8 mouse cellular contexts compared by ENCODE assay signal in genomic region chr1:91459059-91459809, GRCm38 (mm10). TPM values are rescaled to one million over a fixed set of nuclear protein-coding genes. Genes with fewer than 3 reads are reported as not detected.
A peak's percentile ranks its signal among the peaks of the same experiment; 100 is the strongest.
DNase-seq lines count a peak whose midpoint lies in the region; ATAC-seq and TF ChIP-seq lines count a peak whose summit lies in the region.

TSS of gene Per2 (minus strand) at chr1:91459324.

- H3K9me3 ChIP-seq in ES-Bruce4 (replicated peaks; ENCODE audit: control insufficient read depth, insufficient read depth, low read length, poor library complexity, severe bottlenecking) = no peaks in the 10 kb centered on the region
- H3K9me3 ChIP-seq in forebrain, embryonic 12.5 days = no peaks in the 10 kb centered on the region
- no peaks in the 10 kb centered on the region for H3K9me3 ChIP-seq in heart, postnatal 0 days (replicated peaks; ENCODE audit: control insufficient read depth, low read length)
- H3K9me3 ChIP-seq in liver, embryonic 15.5 days (replicated peaks) = no peaks in the 10 kb centered on the region
- no peaks in the 10 kb centered on the region for H3K9me3 ChIP-seq in neural tube, embryonic 11.5 days (ENCODE audit: control insufficient read depth, low read length)
- no peaks in the 10 kb centered on the region for H3K9me3 ChIP-seq in stomach, embryonic 16.5 days (replicated peaks; ENCODE audit: control insufficient read depth, low read length)

- H3K36me3 ChIP-seq in ES-Bruce4 (ENCODE audit: control insufficient read depth, insufficient read depth, low read length, poor library complexity, severe bottlenecking) = no peaks in the 10 kb centered on the region
- no peaks in the 10 kb centered on the region for H3K36me3 ChIP-seq in forebrain, embryonic 12.5 days (replicated peaks)
- no peaks in the 10 kb centered on the region for H3K36me3 ChIP-seq in heart, postnatal 0 days (replicated peaks; ENCODE audit: control insufficient read depth, insufficient read depth, low read length)
- no peaks in the 10 kb centered on the region for H3K36me3 ChIP-seq in liver, embryonic 15.5 days (replicated peaks)
- no peaks in the 10 kb centered on the region for H3K36me3 ChIP-seq in neural tube, embryonic 11.5 days (ENCODE audit: control insufficient read depth, insufficient read depth, low read length)
- H3K36me3 ChIP-seq in stomach, embryonic 16.5 days (ENCODE audit: control insufficient read depth, insufficient read depth, low read length) = no peaks in the 10 kb centered on the region

- peak within 1 kb of the TSS; percentile 62 for H3K4me3 ChIP-seq in ES-Bruce4 (ENCODE audit: low read depth, low read length)
- H3K4me3 ChIP-seq in forebrain, embryonic 12.5 days (replicated peaks) = peak within 1 kb of the TSS; percentile 72
- H3K4me3 ChIP-seq in heart, postnatal 0 days (ENCODE audit: low read depth, low read length) = peak within 1 kb of the TSS; percentile 71
- peak within 1 kb of the TSS; percentile 72 for H3K4me3 ChIP-seq in liver, embryonic 15.5 days (replicated peaks)
- H3K4me3 ChIP-seq in neural tube, embryonic 11.5 days (ENCODE audit: low read depth, low read length) = peak within 1 kb of the TSS; percentile 61
- H3K4me3 ChIP-seq in stomach, embryonic 16.5 days (replicated peaks; ENCODE audit: low read length) = peak within 1 kb of the TSS; percentile 74

- peak; percentile 3 for TF ChIP-seq CTCF in ES-Bruce4 (IDR thresholded peaks at IDR 0.05; ENCODE audit: low read depth, low read length)
- TF ChIP-seq CTCF in heart, postnatal 0 days (IDR thresholded peaks at IDR 0.05; ENCODE audit: low read depth) = peak; percentile 29

- H3K27ac ChIP-seq in ES-Bruce4 (ENCODE audit: insufficient read depth, low read length) = no peak within 1 kb of the TSS
- H3K27ac ChIP-seq in forebrain, embryonic 12.5 days = peak within 1 kb of the TSS; percentile 44
- peak within 1 kb of the TSS; percentile 87 for H3K27ac ChIP-seq in heart, postnatal 0 days (ENCODE audit: low read depth)
- H3K27ac ChIP-seq in liver, embryonic 15.5 days (replicated peaks) = peak within 1 kb of the TSS; percentile 79
- H3K27ac ChIP-seq in neural tube, embryonic 11.5 days (ENCODE audit: low read depth, low read length) = peak within 1 kb of the TSS; percentile 60
- H3K27ac ChIP-seq in stomach, embryonic 16.5 days (ENCODE audit: low read length) = peak within 1 kb of the TSS; percentile 98

- under 1% methylated on average over 91 of the region's 91 CpGs for WGBS in forebrain, embryonic 12.5 days
- WGBS in heart, postnatal 0 days = under 1% methylated on average over 89 of the region's 91 CpGs
- WGBS in liver, embryonic 15.5 days (ENCODE audit: insufficient replicate concordance) = under 1% methylated on average over 91 of the region's 91 CpGs
- WGBS in neural tube, embryonic 11.5 days = under 1% methylated on average over 91 of the region's 91 CpGs
- WGBS in stomach, embryonic 16.5 days = under 1% methylated on average over 91 of the region's 91 CpGs

- H3K27me3 ChIP-seq in ES-Bruce4 (ENCODE audit: control insufficient read depth, insufficient read depth, low read length, poor library complexity, severe bottlenecking) = no peaks in the 10 kb centered on the region
- H3K27me3 ChIP-seq in forebrain, embryonic 12.5 days = peaks cover 18% of the 10 kb centered on the region
- no peaks in the 10 kb centered on the region for H3K27me3 ChIP-seq in heart, postnatal 0 days (ENCODE audit: control insufficient read depth, insufficient read depth, low read length)
- no peaks in the 10 kb centered on the region for H3K27me3 ChIP-seq in liver, embryonic 15.5 days
- 0 out of 2 replicates have a peak, but pooled peaks cover 2% of the 10 kb centered on the region for H3K27me3 ChIP-seq in neural tube, embryonic 11.5 days (ENCODE audit: control insufficient read depth, insufficient read depth, low read length)
- no peaks in the 10 kb centered on the region for H3K27me3 ChIP-seq in stomach, embryonic 16.5 days (ENCODE audit: control insufficient read depth, insufficient read depth, low read length)

- peak; percentile 99 for ATAC-seq in forebrain, embryonic 12.5 days (ENCODE audit: low FRiP score)
- peak; percentile 95 for ATAC-seq in heart, postnatal 0 days (ENCODE audit: insufficient read depth, low read depth)
- ATAC-seq in liver, embryonic 15.5 days (ENCODE audit: insufficient read depth) = peak; percentile 94
- peak; percentile 97 for ATAC-seq in neural tube, embryonic 11.5 days (ENCODE audit: insufficient read depth, low FRiP score, low TSS enrichment)
- peak; percentile 92 for ATAC-seq in stomach, embryonic 16.5 days (ENCODE audit: insufficient read depth, low FRiP score)

- DNase-seq in c-Kit-positive CD71-positive TER-119-positive erythroid progenitor cells, embryonic 14.5 days (ENCODE audit: low spot score) = peak; percentile 100
- DNase-seq in heart, postnatal 0 days (ENCODE audit: low spot score) = peak; percentile 98
- DNase-seq in kidney, postnatal 36 days = peak; percentile 99
- peak; percentile 100 for DNase-seq in neural tube, embryonic 11.5 days (ENCODE audit: low spot score)

- H3K4me1 ChIP-seq in ES-Bruce4 (ENCODE audit: control insufficient read depth, insufficient read depth, low read length) = no peaks in the 10 kb centered on the region
- peaks cover 37% of the 10 kb centered on the region for H3K4me1 ChIP-seq in forebrain, embryonic 12.5 days
- peaks cover 54% of the 10 kb centered on the region for H3K4me1 ChIP-seq in heart, postnatal 0 days (ENCODE audit: control insufficient read depth, insufficient read depth)
- H3K4me1 ChIP-seq in liver, embryonic 15.5 days (replicated peaks) = peaks cover 74% of the 10 kb centered on the region
- H3K4me1 ChIP-seq in neural tube, embryonic 11.5 days (ENCODE audit: control insufficient read depth, insufficient read depth, low read length) = peaks cover 23% of the 10 kb centered on the region
- H3K4me1 ChIP-seq in stomach, embryonic 16.5 days (ENCODE audit: control insufficient read depth, insufficient read depth, low read length) = peaks cover 46% of the 10 kb centered on the region

- no peak for TF ChIP-seq POLR2A in ES-Bruce4 (IDR thresholded peaks at IDR 0.05; ENCODE audit: insufficient read depth, low read length)

- H3K4me2 ChIP-seq in forebrain, embryonic 12.5 days = peak within 1 kb of the TSS; percentile 73
- peak within 1 kb of the TSS; percentile 71 for H3K4me2 ChIP-seq in heart, postnatal 0 days (ENCODE audit: low read depth, low read length)
- H3K4me2 ChIP-seq in liver, embryonic 15.5 days = peak within 1 kb of the TSS; percentile 97
- H3K4me2 ChIP-seq in neural tube, embryonic 11.5 days (ENCODE audit: low read depth) = peak within 1 kb of the TSS; percentile 74
- peak within 1 kb of the TSS; percentile 78 for H3K4me2 ChIP-seq in stomach, embryonic 16.5 days (ENCODE audit: low read depth, low read length)

- TF ChIP-seq EP300 in ES-Bruce4 (IDR thresholded peaks at IDR 0.05; ENCODE audit: insufficient read depth, low read depth, low read length) = no peak
- peak; percentile 96 for TF ChIP-seq EP300 in heart, postnatal 0 days (IDR thresholded peaks at IDR 0.05; ENCODE audit: low read depth)

- H3K9ac ChIP-seq in ES-Bruce4 (ENCODE audit: low read depth, poor library complexity, severe bottlenecking) = 0 out of 2 replicates have a peak within 1 kb of the TSS, but pooled peaks have one; percentile 12
- peak within 1 kb of the TSS; percentile 53 for H3K9ac ChIP-seq in forebrain, embryonic 12.5 days
- H3K9ac ChIP-seq in heart, postnatal 0 days (replicated peaks; ENCODE audit: low read depth, low read length) = peak within 1 kb of the TSS; percentile 79
- peak within 1 kb of the TSS; percentile 68 for H3K9ac ChIP-seq in liver, embryonic 15.5 days
- peak within 1 kb of the TSS; percentile 57 for H3K9ac ChIP-seq in neural tube, embryonic 11.5 days (ENCODE audit: low read length)
- peak within 1 kb of the TSS; percentile 75 for H3K9ac ChIP-seq in stomach, embryonic 16.5 days (ENCODE audit: low read length)

RNA-seq across cellular contexts. Expression of gene Per2, which starts in this region (rescaled TPM):
- polyA plus RNA-seq in ES-Bruce4 (2011; ENCODE audit: insufficient read depth, insufficient read length, low read depth, missing spikeins) = 0.21 and 0.30 TPM in 2 replicates
- 3.7 and 3.9 TPM in 2 replicates for polyA plus RNA-seq in forebrain, embryonic 12.5 days (2016; fragmentation: Nextera tagmentation; extraction: Ambion mirVana)
- 11.1 and 14.0 TPM in 2 replicates for total RNA-seq in heart, postnatal 0 days (2014; rRNA removed; ENCODE audit: low replicate concordance)
- 2.3 and 3.3 TPM in 2 replicates for polyA plus RNA-seq in heart, postnatal 0 days (2015; fragmentation: Nextera tagmentation; extraction: Ambion mirVana)
- polyA plus RNA-seq in liver, embryonic 15.5 days (2015; fragmentation: Nextera tagmentation; extraction: Ambion mirVana) = 2.3 and 3.3 TPM in 2 replicates
- 3.2 and 4.1 TPM in 2 replicates for polyA plus RNA-seq in neural tube, embryonic 11.5 days (2014; fragmentation: Nextera tagmentation; extraction: Ambion mirVana)
- 7.7 and 8.9 TPM in 2 replicates for polyA plus RNA-seq in stomach, embryonic 16.5 days (2015; fragmentation: Nextera tagmentation; extraction: Ambion mirVana)

Comparison
In these comparisons a context has a peak if more than half of its experiments do, and no peak if none do; other contexts are left out.
1. H3K9ac ChIP-seq: peak in every context shown above with its lines; median percentile 79 in heart, postnatal 0 days; 75 in stomach, embryonic 16.5 days; 68 in liver, embryonic 15.5 days; 57 in neural tube, embryonic 11.5 days; 53 in forebrain, embryonic 12.5 days; 12 in ES-Bruce4.